Mouse (Mus musculus): Measurements from ENCODE around the gene Rps27l.

GRCm38 (mm10) chr9:66990046-66990445 is 44.2 kb downstream of the Rps27l start:
- TF ChIP-seq POLR2A (IDR thresholded peaks at IDR 0.05; ENCODE audit: borderline replicate concordance, extremely low read depth, low read depth, low read length) (no peak), CTCF (IDR thresholded peaks at IDR 0.05; ENCODE audit: insufficient read depth, low read length) (no peak)
